Mouse (Mus musculus) left cerebral cortex, adult 11 months (tissue): ENCODE data around the gene Map2.

ENCODE experiments used
- DNase-seq: peaks from one replicate; pipeline ENCODE4 v3.0.0; 2022; ENCODE audit warnings: low spot score

The Map2 gene

GRCm38 (mm10) chr1:66394944-66395637 is 220.0 kb downstream of the Map2 start:
- no peak for DNase-seq

- no peak for DNase-seq
Observed at GRCm38 (mm10) chr1:66395826-66396225, 220.8 kb downstream of the Map2 start.

GRCm38 (mm10) chr1:66401902-66402301 is 226.8 kb downstream of the Map2 start:
- DNase-seq = no peak

GRCm38 (mm10) chr1:66407270-66407967 is 232.3 kb downstream of the Map2 start:
- DNase-seq = no peak

DNA sequence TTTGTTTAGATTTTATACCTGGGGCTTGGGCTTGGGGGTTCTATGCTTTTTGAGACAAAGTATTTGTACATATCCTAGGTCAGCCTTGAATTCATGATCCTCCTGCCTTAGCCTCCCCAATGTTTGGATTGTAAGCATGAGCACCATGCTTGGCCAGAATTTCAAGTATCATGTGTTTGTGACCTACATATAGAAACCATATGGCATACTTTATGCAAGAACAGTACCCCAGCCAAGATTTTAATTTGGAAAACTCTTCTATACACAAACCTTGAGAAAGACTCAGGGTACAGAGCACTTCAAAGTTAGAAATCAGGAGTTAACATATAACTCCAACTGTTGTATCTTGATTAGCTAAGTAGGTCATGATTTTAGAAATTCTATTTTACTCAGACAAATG is 243.3 kb downstream of the Map2 start:
- no peak for DNase-seq

DNA sequence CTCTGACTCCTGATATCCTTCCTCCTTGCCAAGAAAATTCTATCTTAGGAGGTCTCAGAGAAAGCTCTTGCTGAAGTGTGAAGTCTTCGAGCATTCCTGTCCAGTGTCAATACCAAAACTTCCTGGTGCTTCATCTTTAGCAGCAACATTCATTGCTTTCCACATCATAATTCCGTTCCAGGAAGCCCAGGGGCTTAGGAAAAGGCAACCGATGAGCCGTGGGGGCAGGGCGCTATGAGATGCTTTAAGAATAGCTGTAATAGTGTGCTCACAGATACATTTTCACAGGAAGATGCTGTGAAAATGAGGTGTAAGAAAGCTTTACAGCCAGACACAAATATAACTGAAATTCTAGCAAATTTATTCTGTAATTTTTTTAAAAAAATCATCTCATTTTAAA is 251.0 kb downstream of the Map2 start:
- DNase-seq = no peak

DNA sequence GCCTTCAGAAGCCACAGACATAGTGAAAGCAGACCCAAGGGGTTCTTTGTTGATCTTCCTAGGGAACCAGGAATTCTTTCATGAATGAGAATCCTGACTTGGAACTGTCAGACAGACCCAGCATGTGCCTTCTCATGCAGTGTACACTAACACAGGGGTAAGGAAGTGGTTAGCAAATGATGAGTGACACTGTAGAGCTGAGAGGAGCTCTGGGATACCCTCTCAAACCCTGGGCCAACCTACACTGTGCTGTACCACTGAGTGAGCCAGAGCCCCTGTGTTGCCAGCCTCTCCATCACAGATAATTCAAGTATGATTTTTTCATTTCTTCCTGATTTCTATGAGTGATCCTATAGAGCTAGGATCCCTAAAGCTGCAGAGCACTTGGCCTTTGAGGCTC is 255.9 kb downstream of the Map2 start:
- DNase-seq = no peak

DNA sequence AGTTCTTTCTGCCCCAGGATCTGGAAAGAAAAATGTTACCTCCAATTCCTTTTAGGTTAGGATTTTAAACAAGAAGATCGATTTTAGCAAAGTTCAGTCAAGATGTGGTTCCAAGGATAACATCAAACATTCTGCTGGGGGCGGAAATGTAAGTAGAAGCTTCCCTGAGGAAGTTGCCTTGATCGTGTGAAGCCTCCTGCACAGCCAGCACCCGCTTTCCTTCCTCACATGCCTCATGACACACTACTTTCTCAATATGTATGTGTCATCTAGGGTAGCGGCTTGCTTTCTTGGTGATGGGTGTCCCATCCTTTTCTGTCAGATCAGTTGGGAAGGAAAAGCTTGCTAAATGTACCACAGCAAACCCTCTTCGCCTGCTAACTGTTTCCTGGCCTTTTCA is 256.4 kb downstream of the Map2 start:
- DNase-seq = no peak

DNA sequence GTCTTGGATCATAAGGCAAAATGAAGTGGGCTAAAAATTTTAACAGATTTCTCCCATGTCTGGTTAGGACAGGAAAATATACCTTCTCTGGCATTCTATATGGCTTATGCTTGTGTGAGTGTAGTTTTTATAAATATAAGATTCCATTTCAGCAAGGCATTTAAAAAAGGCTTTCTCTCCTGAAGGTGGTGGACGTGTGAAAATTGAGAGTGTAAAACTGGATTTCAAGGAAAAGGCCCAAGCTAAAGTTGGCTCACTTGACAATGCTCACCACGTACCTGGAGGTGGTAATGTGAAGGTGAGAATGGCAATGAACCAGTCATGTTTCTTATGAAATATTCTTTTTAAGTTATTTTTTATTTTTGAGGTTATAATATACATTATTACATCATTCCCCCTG is 263.0 kb downstream of the Map2 start:
- no peak for DNase-seq

DNA sequence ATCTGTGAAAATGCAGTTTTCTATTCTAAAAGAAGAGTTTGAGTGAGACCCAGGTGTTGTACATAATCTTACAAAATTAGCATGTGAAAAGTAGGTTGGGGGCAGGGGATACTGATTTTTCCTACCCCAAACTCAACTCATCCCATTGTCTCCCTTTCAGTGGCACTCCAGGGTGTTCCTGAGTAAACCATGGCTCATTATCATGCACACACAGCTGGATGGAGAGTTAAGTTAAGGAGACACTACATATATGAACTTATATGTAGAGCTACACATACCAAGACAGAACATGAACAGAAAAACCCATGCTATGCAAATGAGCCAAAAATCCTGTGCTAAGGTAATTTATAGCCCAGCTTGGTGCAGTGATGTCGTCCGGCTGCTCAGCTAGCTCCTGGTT is 267.8 kb downstream of the Map2 start:
- DNase-seq = no peak

DNA sequence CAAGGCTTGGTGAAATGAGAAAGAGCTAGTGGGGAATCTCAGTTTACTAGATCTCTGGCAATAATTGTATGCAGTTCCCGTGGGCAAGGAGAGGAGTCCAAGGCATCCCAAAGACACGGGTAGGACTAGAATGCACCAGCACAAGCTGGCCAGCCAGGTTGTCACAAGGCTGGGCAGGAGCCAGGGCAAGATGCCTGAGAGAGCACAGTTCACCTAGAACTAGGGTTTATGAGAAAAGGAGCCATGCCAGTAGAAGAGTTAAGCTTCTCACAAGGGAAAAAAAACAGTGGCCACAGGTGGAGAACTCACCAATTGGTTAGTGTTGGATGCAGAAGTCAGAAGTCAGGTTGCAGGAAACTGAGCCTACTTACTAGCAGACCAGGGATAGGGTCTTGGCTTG is 274.4 kb downstream of the Map2 start:
- DNase-seq = no peak

DNA sequence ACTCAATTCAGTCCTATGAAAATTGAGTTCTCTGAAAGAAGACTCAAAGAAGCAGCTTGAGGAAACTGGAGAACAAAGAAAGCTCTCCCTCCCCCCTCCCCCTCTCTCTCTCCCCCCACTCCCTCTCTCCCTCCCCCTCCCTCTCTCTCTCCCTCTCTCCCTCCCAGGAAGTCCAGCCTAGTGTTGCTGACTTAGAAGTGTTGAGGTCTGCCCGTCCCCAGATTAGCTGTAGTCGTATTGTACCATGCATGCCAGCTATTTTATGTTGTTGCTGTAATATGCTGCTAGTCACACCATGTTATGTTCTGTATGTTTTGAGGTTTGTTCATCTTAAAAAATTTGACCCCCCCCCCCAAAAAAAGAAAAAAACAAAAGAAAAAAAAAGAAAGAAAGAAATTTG is 281.5 kb downstream of the Map2 start:
- no peak for DNase-seq

DNA sequence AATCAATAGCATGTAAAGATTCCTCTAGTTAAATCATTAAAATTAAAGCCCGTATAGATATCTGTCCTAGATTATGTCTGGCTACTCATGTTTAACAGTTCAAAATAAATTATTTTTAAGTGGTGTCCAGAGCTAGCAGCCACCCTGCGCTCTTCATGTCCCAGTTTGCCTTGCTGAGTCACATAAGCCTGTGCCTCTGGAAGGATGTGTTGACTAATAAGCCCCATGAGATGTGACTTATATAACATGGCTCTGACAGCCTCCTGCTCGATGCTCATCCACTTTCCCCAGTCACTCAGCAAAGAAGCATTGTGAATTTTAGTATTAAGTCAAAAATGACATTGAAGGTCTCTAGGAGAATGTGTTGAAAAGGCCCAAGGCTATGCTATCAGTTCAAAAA is 282.7 kb downstream of the Map2 start:
- DNase-seq = no peak

- DNase-seq = no peak
Observed at GRCm38 (mm10) chr1:66459394-66459793, 284.3 kb downstream of the Map2 start.

DNA sequence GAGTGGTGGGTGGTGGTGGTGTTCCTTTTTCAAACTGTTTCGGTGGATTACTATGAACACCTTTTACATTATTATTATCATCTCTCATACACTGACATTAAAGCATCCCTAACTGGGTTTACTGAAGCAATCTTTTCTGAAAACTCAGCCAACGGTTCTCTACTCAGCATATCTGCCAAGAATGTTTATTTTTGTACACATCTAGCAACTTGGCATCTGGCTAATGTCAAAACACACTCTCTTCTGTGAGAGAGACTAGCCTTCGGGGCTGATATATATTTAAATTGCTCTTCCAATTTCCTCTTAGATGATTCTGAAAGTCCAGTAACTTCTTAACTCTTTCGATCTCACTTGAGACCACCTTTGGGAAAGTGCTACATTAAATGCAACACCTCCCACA is 285.8 kb downstream of the Map2 start:
- DNase-seq = no peak

DNA sequence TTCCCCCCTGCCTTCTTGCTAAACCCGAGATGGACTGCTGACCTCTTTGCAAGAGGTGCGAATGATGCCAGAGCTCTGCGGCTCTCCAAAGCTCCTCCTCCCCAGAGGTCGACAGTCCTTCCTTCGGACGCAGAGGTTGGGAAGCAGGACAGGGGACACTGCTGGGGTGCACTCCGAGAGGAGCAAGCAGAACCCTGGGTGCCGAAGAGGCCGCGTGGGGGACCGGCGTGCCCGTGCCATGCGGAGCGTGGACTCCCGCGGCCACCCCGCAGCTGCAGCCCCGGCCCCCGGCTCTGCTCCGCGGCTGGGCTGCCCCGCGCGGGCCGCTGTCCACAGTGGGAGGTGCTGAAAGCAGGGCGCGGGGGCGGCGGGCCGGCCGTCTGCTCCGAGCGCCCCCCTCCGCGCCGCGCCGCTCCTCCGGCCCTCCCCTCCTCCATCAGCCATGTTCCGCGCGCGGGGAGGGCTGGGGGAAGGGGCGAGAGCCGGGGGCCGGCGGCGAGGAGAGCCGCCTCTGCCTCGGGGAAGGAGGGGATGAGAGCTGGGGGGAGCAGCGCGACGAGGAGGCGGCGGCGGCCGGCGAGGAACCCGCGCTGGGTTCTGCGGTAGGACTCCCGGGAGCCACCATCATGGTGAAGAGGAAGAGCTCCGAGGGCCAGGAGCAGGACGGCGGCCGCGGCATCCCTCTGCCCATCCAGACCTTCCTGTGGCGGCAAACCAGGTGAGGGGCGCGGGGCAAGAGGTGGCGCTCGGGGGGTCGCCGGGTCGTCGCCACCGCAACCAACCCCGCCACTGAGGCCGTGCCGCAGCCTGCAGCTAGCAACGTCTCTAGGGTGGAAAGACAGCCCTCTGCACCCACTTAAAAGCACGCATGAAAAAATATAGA is 293.0 kb downstream of the Map2 start, which contains the start of gene Unc80:
Gene Unc80, plus strand, starts transcription at position 547 of the 883 bp plus-strand sequence.
- no peak for DNase-seq

DNA sequence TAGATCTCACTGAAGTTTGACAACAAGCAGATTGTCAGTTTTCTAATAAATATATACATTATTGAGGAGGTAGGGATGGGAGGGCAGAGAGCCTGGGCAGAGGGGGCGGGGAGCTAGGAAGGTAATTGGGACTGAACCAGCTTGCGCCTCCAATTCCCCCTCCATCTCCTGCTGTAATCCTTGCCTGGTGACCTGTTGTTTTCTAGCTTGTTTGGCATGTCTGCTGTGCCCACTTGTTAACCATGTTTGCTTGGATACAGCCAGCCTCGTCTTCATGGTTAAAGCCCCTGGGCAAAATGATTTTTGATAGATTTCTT is 293.6 kb downstream of the Map2 start:
- no peak for DNase-seq

DNA sequence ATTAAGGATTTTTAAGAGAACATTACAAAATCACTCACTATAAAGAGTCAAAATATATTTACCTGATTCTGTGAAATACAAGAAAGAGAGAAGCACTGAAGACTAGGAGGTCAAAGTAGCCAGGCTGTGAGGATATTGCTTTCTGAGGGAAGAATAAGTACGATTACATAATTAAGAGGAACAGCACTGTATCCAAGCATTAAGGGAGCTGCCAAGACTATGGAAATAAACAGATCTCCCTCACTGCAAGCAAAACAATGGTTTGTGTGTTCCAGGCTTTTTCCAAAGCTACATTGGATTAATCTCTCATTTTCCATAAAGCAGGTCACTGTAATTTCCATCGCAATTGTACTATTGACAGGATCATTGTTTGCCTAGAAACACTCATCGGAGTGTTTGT is 307.7 kb downstream of the Map2 start:
- no peak for DNase-seq
